Mouse (Mus musculus) liver, embryonic 14.5 days (tissue): ENCODE results near the gene Glb1l. TPM values are rescaled to one million over a fixed set of nuclear protein-coding genes. Genes with fewer than 3 reads are reported as not detected.

Experiments used
- ATAC-seq: fragments of 200-750 bp; cut with Nextera tagmentation; 2 replicates; pipeline ENCODE4 v1.8.0; 2017; ENCODE audit warnings: moderate number of reproducible peaks, mild to moderate bottlenecking, moderate library complexity; ENCODE audit not compliant: insufficient read depth
- DNase-seq, 3 experiments: peaks; one replicate each; pipeline ENCODE4 v3.0.0-alpha.2; 2012 to 2013; ENCODE audit warnings: low read depth in 3 of 3, low spot score in 3 of 3
- H3K27ac ChIP-seq: fragments of 300-500 bp; sonication (generic); 2 replicates; pipeline ENCODE4 v1.5.1; 2014; ENCODE audit warnings: moderate library complexity, mild to moderate bottlenecking, control low read depth, inconsistent platforms
- H3K27me3 ChIP-seq: fragments of 300-500 bp; sonication (generic); 2 replicates; pipeline ENCODE4 v1.6.1; 2014; ENCODE audit warnings: mild to moderate bottlenecking, low read length, moderate library complexity; ENCODE audit not compliant: control insufficient read depth, insufficient read depth
- H3K36me3 ChIP-seq: fragments of 300-500 bp; sonication (generic); replicated peaks from 2 replicates; pipeline ENCODE4 v1.6.1; 2014; ENCODE audit warnings: low read depth; ENCODE audit not compliant: control insufficient read depth, insufficient read depth
- H3K4me1 ChIP-seq, 2 experiments: fragments of 200-500 bp in 1 of 2; fragments of 300-500 bp in 1 of 2; sonication (generic) in 1 of 2; replicated peaks; 2 replicates each; pipeline ENCODE4 v1.6.1; 2012 to 2014; ENCODE audit warnings: antibody characterized with exemption in 1 of 2, inconsistent platforms in 1 of 2, low read length in 1 of 2; ENCODE audit not compliant: control insufficient read depth in 2 of 2, insufficient read depth in 2 of 2
- H3K4me2 ChIP-seq: fragments of 300-500 bp; sonication (generic); 2 replicates; pipeline ENCODE4 v1.6.1; 2014; ENCODE audit warnings: low read depth, mild to moderate bottlenecking, control low read depth, moderate library complexity
- H3K4me3 ChIP-seq, 2 experiments: fragments of 200-500 bp in 1 of 2; fragments of 300-500 bp in 1 of 2; sonication (generic) in 1 of 2; 2 replicates each; pipeline ENCODE4 v1.5.1; 2012 to 2014; ENCODE audit warnings: low read depth in 2 of 2, low read length in 2 of 2, mild to moderate bottlenecking in 2 of 2, control low read depth in 1 of 2, inconsistent platforms in 1 of 2, moderate library complexity in 1 of 2; ENCODE audit not compliant: insufficient read depth in 1 of 2
- H3K9ac ChIP-seq: fragments of 300-500 bp; sonication (generic); replicated peaks from 2 replicates; pipeline ENCODE4 v1.6.1; 2014; ENCODE audit warnings: mild to moderate bottlenecking, control low read depth, moderate library complexity
- H3K9me3 ChIP-seq: fragments of 300-500 bp; sonication (generic); 2 replicates; pipeline ENCODE4 v1.6.1; 2016; ENCODE audit warnings: low read length, mixed read lengths; ENCODE audit not compliant: control insufficient read depth
- CTCF ChIP-seq: IDR thresholded peaks from 2 replicates; pipeline ENCODE4 v1.5.1; 2016; ENCODE audit warnings: antibody characterized with exemption, low read depth, control low read depth
- EP300 ChIP-seq: IDR thresholded peaks from 2 replicates; pipeline ENCODE4 v1.6.1; 2016; ENCODE audit warnings: antibody characterized with exemption, low read depth
- WGBS: fragments of 180-500 bp; shearing (Covaris S2); extraction: QIAGEN DNeasy Blood & Tissue Kit; methylation state at CpG from one replicate; pipeline ENCODE4 v1.1.7; 2014; ENCODE audit not compliant: insufficient replicate concordance; 5-methylcytosine and 5-hydroxymethylcytosine counted together
- polyA plus RNA-seq, 2 experiments: library from polyadenylated mRNA; depleted of rRNA in 1 of 2; stranded (reverse) in 1 of 2; unstranded in 1 of 2; fragments of >200 nt; fragmentation: Nextera tagmentation in 1 of 2; extraction: Ambion mirVana in 1 of 2; gene quantifications; 2 replicates each; pipeline versions ENCODE4 v1.2.1 to v1.2.3; 2012 to 2014

Glb1l gene
- polyA plus RNA-seq (2012; rRNA removed): 4.0 and 4.9 TPM in 2 replicates
- polyA plus RNA-seq (2014; fragmentation: Nextera tagmentation; extraction: Ambion mirVana): 3.2 and 4.3 TPM in 2 replicates

DNA sequence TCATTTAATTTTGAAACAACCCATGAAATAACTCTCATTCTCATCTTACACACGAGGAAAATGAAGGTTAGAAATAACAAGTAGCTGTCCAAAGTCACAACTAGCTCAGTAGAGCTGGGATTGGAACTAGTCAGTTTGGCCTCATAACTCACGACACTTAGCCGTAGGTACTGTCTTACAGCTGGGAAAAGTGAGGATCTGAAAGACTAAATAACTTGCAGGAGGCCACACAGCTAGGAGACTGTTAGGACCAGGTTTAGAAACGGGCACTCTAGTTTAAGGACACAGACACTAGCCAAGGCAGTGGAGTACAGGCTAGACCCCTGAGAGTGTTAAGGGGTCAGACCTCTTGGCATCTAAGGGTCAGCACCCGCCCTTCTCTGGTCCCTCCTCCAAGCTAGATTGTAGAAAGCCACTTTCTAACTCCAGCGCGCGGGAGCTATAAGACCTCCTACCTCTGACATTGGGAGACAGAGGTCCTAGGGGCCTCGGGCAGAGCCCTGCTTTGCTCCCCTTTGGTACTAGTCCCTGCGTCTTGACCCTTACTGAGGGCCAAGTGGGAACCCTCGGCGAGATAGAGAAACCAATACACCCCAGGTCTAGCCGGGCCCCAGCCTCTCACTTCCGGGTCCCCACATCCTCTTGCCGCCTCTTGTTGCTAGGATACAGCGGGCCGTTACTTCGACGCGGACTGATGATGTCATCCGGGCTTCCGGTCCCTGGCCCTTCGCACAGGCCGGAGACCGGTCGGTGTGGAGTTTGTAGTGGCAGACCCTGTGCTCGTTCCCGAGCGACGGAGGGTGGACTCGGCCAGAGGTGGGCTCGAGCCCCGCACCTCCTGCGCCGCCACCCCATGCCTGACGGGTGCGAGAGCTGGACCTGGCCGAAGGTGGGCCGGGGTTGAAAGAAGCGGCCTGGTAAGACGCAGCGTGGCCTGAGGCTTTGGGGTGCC lies at the start of gene Glb1l, which contains the start of gene Stk16:
Gene Glb1l, minus strand, starts transcription at position 678 of the 952 bp plus-strand sequence.
Gene Stk16, plus strand, starts transcription at position 703 of the 952 bp plus-strand sequence.
- H3K4me3 ChIP-seq: peak within 1 kb of the TSS; percentile 77 to 82
- peak within 1 kb of the TSS; percentile 86 for H3K9ac ChIP-seq
- 5% methylated on average over 42 of the region's 42 CpGs for WGBS
- peak within 1 kb of the TSS; percentile 75 for H3K4me2 ChIP-seq
- H3K27ac ChIP-seq: peak within 1 kb of the TSS; percentile 66
- no peaks in the 10 kb centered on the region for H3K27me3 ChIP-seq
- DNase-seq (peak; percentile 93 to 95 (median 94)), ATAC-seq (peak; percentile 87)
- H3K4me1 ChIP-seq: peaks cover 52 to 61% of the 10 kb centered on the region in 2 experiments
- TF ChIP-seq EP300 (no peak), CTCF (no peak)
- peaks cover 29% of the 10 kb centered on the region for H3K36me3 ChIP-seq
- no peaks in the 10 kb centered on the region for H3K9me3 ChIP-seq

- 46% methylated on average over 10 of the region's 10 CpGs for WGBS
- Histone ChIP-seq H3K9ac (no peak overlapping the region), H3K4me2 (no peak overlapping the region), H3K27me3 (no peaks in the 10 kb centered on the region), H3K4me3 (no peak overlapping the region), H3K36me3 (no peaks in the 10 kb centered on the region), H3K9me3 (no peaks in the 10 kb centered on the region), H3K27ac (no peak overlapping the region), H3K4me1 (peaks cover 0 to 3% of the 10 kb centered on the region in 2 experiments; a peak in 2 of 4 replicates)
- no peak for DNase-seq
- TF ChIP-seq CTCF: no peak
- TF ChIP-seq EP300: no peak
- ATAC-seq: no peak
These were observed 45.0 kb upstream of the Glb1l start for GRCm38 (mm10) chr1:75255516-75256046.

GRCm38 (mm10) chr1:75254625-75255013 lies 44.0 kb upstream of the Glb1l start:
- H3K27ac ChIP-seq: no peak overlapping the region
- WGBS: 68% methylated on average over 8 of the region's 8 CpGs
- ATAC-seq (no peak), DNase-seq (no peak)
- no peaks in the 10 kb centered on the region for H3K27me3 ChIP-seq
- no peak overlapping the region for H3K4me2 ChIP-seq
- H3K9me3 ChIP-seq: no peaks in the 10 kb centered on the region
- H3K4me1 ChIP-seq: peaks cover 0 to 3% of the 10 kb centered on the region in 2 experiments; a peak in 2 of 4 replicates
- H3K36me3 ChIP-seq: no peaks in the 10 kb centered on the region
- TF ChIP-seq CTCF (no peak), EP300 (no peak)
- no peak overlapping the region for H3K9ac ChIP-seq
- H3K4me3 ChIP-seq: no peak overlapping the region

GRCm38 (mm10) chr1:75253849-75254624 lies 43.4 kb upstream of the Glb1l start:
- Histone ChIP-seq H3K36me3 (no peaks in the 10 kb centered on the region), H3K4me2 (no peak overlapping the region), H3K9me3 (no peaks in the 10 kb centered on the region), H3K4me1 (peaks cover 0 to 3% of the 10 kb centered on the region in 2 experiments; a peak in 2 of 4 replicates), H3K27me3 (no peaks in the 10 kb centered on the region), H3K4me3 (no peak overlapping the region), H3K9ac (no peak overlapping the region), H3K27ac (no peak overlapping the region)
- ATAC-seq (no peak), DNase-seq (peak; percentile 56 to 65 (median 58))
- TF ChIP-seq EP300 (no peak), CTCF (peak; percentile 94)
- WGBS: 54% methylated on average over 16 of the region's 16 CpGs
